Mouse (Mus musculus) urinary bladder, postnatal 36 days (tissue): ENCODE results near the gene Fam171a2.

Source experiments
- DNase-seq, 2 experiments: peaks; one replicate each; pipeline ENCODE4 v3.0.0; 2022; ENCODE audit warnings: low spot score in 2 of 2, mixed read lengths in 1 of 2

Gene Fam171a2

DNA sequence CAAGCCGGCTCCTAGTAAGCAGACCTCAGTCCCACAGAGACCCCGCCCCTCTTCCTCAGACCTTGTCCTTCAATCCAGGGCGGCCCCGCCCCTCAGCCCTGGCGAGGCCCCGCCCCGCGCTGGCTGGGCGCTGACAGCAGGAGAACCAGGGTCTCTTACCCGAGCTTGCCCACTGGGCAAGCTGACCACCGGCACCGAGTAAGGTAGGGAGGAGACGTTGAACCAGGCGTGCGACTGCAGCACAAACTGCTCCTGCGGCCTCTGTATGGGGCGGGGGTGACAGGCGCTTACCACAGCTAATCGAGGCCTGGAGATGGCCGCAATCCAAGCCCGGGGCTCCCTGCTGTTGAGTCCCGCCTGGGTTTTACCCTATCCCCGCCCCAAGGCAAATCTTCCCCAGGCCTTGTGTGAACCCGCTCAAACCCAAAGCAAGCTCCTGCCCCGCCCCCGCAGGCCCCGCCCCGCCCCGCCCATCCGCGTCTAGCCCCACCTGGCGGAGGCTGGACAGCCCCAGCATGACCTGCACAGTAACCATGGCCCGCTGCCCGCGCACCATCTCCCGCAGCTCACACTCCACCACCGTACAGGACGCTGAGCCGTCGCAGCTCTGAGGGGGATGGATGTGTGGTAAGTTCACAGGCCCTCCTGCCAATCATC is 8.4 kb upstream of the Fam171a2 start:
- peak in 1 of 2 experiments; percentile 77 for DNase-seq

DNA sequence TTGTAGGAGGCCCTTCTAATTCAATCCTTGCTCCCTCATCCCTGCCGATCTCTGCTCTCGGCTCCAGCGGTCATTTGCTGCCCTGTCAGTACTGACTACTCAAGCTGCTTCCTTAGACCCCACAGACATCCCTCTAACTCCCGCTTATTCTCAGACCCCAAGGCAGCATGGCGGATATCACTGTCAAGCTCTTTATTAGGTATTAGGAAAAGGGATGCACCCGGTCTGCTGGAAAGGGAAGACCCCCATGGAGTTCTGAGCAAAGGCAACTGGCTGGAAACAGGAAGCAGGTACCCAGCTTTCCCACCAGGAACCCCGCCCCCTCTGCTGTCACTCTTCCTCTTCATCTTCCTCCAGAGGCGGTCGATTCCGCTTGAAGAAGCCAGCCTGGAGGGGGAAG is 5.6 kb upstream of the Fam171a2 start:
- no peak for DNase-seq

DNA sequence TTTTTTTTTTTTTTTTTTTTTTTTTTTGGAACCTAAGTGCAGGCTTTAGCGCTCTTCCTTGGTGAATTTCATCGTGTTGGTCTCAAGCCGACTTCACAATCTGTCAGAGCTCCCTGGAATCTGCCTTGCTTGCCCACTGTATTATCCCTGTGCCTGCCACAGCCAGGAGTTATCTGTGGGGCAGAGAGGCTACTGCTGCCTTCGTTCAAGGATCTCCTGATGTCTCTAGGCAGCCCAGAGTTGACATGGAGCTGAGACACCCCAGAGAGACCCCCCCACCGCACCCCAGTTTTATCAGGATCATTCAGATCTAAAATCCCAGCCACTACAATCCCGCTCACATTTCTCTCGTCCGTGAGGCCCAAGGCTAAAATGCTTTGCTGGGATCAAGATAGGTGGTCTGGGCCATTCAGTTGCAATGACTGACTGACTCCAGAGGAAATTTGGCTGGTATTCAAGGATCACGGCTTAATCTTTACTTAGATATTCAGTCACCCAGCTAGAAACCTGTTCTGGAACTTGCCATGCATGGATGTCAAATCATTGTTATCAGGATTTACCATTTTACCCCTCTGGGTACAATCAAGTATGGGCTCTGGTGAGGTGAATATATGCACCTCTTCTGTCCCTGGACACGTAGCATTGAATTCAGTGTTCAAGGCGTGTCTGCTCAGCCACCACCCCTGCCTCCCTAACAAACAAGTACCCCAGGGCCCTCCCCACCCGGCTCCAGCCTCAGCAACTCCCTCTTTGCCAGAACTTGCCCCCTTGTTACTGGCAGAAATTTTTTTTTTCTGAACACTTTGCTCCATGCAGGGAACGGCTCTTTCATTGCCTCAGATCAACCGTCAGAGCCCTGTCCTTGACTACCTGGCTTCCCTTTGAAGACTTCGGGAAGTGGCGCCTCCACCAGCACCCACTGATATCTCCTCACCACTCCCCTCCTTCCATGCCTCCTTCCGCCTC is 1.8 kb upstream of the Fam171a2 start:
- no peak for DNase-seq

DNA sequence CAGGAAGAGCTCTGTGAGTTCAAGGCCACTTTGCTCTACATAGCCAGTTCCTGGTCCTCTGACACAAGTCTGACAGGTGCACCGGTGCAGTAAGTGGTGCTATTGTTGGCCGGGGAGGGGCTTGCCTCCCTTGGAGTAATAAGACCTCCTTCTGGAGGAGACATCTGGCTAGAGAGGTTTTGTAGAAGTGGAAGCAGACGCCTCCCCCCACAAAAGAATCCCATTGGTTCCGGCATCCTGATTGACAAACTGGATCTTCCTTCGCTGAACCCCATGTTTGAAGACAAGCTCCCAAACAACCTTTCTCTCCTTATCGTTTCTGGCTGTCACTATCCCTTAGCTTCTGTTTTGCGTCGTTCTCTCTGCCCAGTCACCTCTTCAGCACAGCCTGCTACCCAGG is 845 bp upstream of the Fam171a2 start:
- DNase-seq, result no peak

DNA sequence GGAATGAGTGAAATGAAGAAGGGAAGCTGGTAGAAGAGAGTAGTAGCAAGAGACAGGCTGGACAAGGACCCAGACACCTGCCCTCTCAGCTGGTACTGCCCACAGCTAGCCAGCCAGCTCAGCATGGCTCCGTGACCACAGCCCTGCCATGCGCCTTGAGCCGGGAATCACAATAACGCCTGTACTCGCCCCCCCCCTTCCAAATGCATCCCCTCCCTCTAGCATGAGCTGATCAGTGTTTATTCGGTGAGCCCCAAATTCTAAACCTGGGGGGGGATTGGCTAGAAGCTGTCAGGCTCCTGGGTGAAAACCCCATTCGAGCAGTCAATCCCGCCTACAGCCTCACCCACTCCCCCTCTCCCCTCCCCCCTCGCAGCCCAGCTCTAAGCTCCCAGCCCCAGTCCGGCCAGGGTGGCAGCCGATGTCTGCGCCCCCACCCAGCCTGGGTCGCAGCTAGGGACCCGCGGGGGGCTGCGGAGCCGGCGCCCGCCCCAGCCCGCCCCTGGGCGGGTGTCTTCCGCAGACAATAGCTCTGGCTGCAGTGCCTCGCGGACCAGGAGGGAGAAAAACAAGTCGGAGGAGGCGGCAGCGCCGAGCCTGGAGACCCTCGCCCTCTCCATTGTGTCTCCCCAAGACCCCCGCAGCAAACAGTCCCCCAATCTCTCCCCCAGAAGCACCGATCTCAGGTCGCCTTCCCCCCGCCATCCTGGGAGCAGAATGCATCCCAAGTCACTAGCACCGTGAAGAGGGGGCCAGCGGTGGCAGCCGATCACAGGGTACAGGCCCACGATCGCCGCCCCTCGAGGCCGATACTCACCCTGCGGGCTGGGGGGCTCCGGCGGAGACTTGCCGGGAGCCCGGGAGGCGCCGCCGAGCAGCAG is 661 bp downstream of the Fam171a2 start:
- DNase-seq, result no peak

DNA sequence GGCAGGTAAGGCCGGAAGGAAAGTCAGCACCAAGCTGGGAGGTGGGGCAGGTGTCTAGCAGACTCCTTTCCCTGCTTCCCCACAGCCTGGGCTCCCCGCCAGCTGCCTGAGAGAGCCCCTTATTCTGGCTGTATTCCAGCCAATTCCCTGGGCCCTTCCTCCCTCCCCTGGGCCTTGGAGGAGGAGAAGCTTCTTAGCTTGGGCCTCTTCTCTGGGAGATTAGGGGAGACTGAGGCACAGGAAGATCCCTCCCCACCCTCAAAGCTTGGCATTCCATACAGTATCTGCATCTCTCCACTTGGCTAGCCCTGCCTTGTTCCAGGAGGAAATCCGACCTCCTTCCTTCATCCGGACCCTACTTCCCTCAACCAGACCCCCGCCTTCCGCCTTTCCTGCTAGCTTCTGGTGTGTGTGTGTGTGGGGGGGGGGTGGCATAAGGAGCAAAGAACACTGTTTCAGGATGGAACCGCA is 1.6 kb downstream of the Fam171a2 start:
- no peak for DNase-seq

DNA sequence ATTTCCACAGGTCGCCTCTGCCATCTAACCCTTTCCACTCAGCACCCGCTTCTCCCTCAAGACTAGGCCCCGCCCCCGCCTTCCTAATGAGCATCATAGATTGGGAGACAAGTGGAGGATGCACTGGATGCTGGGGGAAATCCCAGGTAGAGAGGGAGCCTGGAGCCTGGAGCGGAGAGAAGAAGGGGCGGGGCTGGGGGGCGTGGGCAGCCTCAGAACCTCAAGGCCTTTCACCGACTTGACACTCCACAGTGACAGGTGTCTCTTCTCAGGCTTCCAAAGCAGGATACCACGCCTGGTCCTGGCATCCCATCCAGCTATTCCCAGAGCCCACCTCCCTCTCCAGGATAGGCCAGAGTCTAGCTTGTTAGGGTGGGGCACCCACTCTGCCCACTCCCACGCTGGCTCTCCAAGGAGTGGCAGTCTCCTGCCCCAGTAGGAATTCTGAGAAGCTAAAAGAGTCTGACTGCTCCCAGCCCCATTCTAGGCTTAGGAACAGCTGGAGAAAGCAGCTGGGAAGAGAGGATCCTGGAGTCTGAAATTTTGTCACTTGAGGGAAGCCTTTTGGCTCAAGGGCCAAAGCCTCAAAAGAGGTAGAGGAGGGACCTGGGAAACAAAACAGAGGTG is 2.1 kb downstream of the Fam171a2 start:
- no peak for DNase-seq

DNA sequence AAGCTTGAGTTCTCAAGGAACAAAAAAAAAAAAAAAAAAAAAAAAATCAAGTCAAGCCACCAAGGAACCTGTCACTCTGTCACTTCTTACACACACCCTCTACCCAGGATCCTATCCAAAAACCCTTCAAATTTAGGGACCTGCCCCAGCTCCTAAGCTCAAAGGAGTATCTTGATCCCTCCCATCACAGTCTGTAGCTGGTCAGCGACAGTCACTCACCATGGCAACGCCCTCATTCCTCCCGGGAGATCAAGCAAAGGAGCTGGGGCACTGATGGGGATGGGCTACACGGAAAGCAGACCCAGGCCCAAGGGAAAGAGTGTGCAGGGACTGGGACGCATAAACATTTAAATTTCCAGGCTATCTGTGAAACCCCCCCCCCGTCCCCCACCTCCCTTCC is 2.7 kb downstream of the Fam171a2 start:
- no peak for DNase-seq

DNA sequence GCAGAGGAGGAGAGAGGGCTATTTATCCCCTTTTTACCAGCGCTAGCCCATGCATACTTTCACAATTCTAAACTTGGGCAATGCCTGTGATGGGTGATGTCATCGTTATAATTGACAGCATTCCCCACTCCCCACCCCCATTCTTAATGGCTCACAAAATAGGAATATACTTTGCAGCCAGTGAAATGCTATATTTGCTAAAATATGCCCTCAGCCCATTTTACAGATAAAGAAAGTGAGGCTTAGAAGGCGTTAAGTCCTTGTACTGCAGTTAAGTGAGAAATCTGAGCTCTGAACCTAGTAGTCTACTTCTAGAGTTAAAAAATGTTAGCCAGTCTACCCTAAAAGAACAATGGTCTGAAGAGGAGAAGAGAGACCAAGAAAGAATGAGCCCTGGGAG is 3.2 kb downstream of the Fam171a2 start:
- DNase-seq, result no peak

DNA sequence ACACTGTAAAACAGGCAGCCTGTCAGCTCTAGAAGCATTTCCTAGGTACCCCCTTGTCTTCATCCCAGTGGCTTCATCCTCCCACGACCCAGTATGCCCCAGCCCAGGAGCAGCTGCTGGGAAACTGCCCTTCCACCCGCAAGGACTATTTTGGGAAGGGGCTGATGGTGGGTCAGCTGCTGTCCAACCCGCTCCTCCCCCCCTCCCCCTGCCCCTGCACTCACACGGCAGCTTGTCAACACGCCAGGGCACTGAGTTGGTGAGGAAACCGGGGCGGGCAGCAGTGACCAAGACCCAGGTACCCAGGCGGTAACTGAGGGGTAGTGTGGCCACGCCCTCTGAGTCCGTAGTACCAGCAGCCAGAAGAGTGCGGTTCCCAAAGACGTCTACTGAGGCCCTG is 3.7 kb downstream of the Fam171a2 start:
- no peak for DNase-seq

DNA sequence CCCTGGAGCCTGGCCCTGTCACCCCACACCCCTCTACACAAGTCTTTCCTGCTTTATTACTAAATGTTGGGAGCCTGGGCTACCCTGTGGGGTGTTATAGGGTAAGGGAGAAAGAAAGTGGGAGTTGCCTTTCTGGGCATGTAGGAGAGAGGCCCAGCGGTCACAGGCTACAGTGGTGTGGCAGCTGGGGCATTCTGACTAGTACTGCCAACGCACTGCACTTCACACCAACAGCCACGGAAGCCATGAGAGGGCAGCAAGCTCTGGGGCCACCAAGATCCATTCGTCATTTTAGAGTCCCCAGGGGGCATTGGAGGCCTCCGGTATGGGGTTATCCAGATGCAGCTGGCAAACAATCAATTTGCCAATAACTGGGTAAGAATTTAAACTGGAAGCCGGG is 5.4 kb downstream of the Fam171a2 start:
- DNase-seq, result no peak

DNA sequence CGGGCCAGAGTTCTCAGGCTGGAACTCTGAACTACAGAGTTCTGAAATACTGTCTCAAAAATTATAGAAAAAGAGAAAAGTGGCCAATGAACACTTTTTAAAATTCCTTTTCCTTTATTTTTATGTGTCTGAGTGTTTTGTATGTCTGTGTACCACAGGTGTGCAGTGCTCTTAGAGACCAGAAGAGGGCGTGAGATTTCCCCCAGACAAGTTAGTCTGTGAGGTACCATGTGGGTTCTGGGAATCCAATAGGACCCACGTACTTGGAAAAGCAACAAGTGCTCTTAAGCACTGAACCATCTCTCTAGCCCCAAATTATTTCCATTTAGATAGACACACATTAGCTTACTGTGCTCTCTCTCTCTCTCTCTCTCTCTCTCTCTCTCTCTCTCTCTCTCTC is 6.0 kb downstream of the Fam171a2 start:
- no peak for DNase-seq

DNA sequence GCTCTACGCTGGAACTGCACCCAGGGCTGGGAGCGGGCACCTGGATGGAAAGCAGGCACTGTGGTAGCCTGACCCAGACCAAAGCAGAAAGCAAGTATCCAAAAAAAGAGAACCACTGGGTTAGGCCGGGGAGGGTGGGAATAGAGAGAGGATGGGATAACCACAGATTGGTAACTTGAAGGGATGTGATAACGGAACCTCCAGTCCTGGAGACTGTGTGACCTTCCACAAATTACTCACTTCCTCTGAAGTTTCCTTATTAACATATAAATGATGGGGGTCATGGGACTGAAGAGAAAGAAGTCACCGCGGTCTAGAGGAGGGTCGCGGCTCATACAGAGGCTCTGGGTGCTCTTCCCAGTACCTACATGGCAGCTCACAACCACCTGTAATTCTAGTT is 7.2 kb downstream of the Fam171a2 start:
- DNase-seq, result no peak

DNA sequence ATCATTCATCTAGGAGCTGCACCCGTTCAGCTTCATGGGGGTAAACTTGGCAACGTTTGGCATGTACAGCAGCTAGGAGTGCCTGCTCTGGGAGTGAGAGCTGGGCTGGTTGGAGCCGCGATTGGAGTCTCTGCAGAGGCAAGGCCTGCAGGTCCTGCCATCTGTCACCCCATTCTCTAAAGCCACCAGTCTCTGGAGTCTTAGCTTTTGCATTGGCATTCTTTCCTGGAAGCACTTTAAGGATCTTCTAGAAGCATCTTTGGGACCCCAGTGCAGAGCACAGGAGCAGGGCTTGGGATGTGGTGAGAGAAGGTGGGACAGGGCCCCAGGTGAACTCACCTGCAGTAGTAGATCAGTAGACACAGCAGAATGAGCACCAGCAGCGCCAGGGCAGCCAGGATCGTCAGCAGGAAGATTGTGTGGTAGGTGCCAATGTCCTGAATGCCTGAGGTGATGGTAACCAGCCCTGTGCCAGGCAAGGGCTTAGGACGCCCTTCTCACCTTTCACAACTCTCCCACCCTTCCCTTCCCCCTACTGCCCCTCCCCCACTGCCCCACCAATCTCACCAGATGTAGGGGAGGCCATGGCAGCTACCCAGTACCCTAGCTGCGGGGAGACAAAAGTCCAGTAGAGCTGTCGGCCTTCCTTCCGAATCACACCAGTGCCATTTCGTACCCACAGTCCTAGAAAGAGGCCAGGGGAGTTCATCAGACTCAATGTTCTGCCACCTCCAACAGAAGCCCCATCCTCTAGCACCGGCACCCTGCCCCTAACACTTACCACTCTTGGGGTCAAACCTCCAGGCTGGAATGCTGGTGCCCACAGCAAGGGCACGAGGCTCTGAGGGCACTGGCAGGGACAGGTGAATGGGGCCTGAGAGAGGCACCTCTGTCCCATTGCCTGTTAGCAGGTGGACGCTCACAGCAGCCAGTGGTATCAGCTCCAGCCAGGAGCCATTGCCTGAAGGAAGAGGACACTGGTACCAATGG is 8.1 kb downstream of the Fam171a2 start:
- DNase-seq, result no peak

DNA sequence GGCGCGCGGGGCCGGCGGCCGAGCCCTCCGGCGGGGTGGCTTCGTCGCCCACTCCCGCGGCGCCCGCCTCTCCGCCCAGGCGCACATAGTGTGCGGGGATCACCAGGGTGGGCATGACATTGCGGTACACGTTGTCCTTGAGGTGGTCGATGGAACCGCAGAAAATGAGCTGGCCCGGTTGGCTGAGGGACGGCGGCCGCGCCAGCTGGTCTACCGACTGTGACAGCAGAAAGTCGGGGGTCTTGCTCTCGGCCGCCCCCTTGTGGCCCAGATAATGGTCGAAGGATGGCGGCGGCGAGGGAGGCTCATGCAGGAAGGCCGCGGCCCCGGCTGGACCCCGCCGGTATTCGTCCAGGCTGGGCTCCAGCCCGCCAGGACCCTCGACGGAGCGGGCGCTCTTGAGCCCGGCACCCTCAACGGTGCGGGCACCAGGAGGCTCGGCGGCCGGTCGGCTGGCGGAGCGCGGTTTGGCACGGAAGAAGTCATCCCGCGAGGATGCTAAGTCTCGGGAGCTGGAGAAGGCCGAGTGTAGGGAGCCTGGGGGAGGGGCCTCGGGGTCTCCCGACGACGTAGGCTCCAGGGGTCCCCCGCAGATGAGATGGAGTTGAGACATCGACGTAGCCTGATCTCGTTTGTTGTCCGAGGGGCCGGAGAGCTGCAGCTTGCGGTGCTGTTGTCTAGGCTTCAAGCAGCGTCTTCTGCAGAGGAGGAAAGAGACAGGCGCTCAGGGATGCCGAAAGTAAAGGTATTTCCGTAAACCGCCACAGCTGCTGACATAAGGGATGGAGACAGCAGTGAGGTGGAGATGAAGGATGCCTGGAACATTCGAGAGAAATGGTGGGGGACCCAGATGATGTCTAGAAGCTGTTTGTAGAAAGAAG is 9.0 kb downstream of the Fam171a2 start:
- peak in 1 of 2 experiments; percentile 74 for DNase-seq

DNA sequence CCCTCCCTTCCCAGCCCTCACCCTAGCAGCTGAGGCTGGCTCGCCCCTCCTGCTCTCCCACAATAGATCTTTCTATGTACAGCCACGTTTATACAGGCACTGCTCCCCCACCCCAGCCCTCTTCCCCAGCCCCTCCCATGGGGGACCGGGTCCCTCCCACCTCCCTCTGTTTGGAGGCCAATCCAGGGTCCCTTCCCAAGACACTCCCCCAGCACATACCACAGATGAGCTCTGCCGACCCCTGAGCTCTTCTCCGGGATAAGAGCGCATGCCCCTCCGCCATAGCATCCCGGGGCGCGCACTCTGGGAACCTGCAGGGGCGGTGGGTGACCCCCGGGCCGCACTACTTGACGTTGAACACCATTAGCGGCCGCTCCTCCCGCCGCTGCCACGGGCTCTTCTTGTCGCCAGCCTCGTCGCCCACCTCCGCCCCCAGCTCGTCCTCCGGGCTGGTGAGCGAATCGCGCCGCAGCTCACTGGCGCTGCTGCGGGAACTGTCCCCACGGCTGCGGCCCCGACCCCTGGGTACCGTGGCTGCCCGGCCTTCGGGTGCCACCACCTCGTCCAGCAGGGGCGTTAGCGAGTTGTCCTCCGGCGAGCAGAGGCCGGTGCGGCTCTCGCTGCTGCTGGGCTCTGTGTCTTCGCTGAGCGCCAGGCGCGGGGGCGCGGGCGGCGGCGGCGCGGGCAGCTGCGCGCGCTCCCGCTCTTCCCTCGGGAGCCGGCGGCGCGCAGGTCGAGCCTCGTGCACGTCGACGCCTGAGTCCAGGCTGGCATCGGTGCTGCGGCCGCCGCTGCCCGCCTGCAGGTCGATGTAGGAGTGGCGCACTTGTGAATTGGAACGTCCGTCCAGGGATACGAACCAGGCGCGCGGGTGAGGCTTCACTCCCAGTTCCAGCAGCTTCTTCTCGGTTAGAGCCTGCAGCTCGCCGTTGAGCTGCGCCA is 10.1 kb downstream of the Fam171a2 start:
- DNase-seq, result no peak

DNA sequence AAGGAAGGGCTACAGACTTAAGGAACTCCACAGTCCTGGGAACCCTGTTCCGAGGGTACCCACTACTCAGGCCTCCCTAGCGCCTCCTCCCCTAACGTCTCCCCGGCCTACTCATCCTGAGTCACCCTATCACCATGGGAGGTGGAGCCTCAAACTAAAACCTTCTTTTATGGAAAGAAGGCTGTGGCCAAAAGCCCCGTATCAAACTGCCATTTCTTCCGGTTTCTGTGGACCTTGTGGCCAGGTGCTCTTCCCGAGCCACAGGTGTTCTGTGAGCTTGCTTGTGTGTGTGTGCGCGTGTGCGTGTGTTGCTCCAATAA is 11.1 kb downstream of the Fam171a2 start:
- no peak for DNase-seq

DNA sequence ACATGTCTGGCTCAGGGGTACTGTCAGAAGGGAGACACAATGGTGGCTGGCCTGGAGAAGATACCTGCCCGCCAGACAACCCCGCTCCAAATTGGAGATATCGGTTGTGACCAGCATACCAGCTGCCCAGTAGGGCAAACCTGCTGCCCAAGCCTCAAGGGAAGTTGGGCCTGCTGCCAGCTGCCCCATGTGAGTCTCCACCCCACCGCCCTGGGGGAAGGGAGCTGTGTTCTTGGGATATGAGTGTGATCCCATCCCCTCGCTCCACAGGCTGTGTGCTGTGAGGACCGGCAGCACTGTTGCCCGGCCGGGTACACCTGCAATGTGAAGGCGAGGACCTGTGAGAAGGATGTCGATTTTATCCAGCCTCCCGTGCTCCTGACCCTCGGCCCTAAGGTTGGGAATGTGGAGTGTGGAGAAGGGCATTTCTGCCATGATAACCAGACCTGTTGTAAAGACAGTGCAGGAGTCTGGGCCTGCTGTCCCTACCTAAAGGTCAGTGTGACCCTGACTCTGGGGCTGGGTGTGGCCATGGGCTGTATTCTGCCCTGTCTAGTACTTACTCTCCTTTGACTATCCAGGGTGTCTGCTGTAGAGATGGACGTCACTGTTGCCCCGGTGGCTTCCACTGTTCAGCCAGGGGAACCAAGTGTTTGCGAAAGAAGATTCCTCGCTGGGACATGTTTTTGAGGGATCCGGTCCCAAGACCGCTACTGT is 11.6 kb downstream of the Fam171a2 start:
- no peak for DNase-seq
